Mouse (Mus musculus): ENCODE data around the gene H60b. TPM values are rescaled to one million over a fixed set of nuclear protein-coding genes. Genes with fewer than 3 reads are reported as not detected.
"Not testable (repeated sequence)": the region's sequence is repeated elsewhere in the genome, so short reads cannot be mapped to it uniquely, and the experiment has no call there.

The H60b gene
- polyA plus RNA-seq, 1 experiment from 2014 or later, result not detected

DNA sequence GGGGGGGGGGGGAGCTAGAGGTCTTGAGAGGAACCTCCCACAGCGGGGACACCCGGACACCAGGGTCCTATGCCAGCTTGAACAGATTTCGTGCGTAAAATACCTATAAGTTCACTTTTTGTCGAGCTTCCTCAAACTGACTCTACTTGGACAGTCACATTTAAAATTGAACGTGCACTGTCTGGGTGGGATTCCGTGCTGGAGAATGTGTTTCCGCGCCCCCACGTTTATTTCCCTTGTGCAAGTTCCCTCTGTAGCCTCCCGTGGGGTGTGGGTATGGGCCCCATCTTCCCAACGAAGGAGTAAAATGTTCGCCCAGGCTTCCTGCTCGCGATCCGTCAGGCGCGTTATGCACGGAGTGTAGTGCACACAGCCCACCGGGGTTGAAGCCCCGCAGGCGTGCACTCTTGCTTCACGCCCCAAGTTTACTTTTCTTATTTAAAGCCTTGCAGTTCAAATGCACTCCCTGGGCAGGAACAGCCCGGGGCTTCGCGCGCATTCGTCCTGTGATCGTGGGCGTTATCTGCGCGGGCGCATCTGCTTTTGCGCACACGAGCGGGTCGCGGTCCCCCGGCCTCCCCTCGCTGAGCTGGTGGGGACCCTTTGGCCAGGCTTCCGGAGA, 115.4 kb downstream of the H60b start:
- 1% methylated on average over 41 of the region's 41 CpGs for WGBS (ENCODE audit: insufficient replicate concordance)
- Histone ChIP-seq H3K4me2 (ENCODE audit: low read depth, low read length) (peak overlapping the region; percentile 64), H3K4me3 (ENCODE audit: low read depth, low read length) (peak overlapping the region; percentile 36; the same call in 1 of the 2 replicates), H3K27ac (ENCODE audit: low read depth) (no peak overlapping the region), H3K9me3 (ENCODE audit: low read length) (no peaks in the 10 kb centered on the region), H3K36me3 (replicated peaks; ENCODE audit: insufficient read depth, low read length) (no peaks in the 10 kb centered on the region), H3K4me1 (ENCODE audit: insufficient read depth) (peaks cover 2% of the 10 kb centered on the region; the same call in 1 of the 2 replicates), H3K9ac (replicated peaks) (no peak overlapping the region), H3K27me3 (ENCODE audit: insufficient read depth, low read length) (peaks cover 16% of the 10 kb centered on the region)
- ATAC-seq, result no peak
- TF ChIP-seq EP300 (IDR thresholded peaks at IDR 0.05; ENCODE audit: low read depth) (no peak), CTCF (IDR thresholded peaks at IDR 0.05; ENCODE audit: low read depth) (no peak)
- no peak for DNase-seq

DNA sequence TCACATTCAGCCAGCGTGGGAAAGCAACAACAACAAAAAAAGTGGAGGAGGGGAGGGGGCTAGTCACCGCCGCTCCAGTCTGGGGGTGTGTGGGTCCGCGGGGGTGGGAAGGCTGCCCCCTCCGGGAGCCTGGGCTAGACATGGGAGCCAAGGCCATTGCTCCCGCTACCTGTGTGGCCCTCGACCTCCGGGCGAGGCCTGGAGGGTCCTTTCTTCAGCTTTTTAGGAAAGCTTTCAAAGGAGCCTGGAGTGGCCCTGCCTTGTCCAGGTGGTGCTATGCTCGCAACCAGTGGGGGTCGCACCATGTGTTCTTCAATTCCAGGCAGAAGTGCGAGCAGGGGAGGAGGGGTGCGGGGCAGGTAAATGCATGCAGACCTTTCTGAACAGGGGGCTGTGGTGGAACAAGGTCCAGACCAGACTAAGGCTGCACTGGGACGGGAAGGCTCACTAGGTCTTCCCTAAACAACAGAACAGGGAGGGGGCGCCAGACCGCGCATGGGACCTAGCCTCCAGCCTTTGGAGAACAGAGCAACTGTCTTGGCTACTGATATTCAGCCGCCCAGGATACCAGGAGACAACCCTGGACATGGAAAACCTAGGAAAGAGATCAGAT, 116.2 kb downstream of the H60b start:
- ATAC-seq, result no peak
- WGBS (ENCODE audit: insufficient replicate concordance), result 11% methylated on average over 19 of the region's 19 CpGs
- no peak for DNase-seq
- Histone ChIP-seq H3K9me3 (ENCODE audit: low read length) (no peaks in the 10 kb centered on the region), H3K27me3 (ENCODE audit: insufficient read depth, low read length) (peaks cover 16% of the 10 kb centered on the region), H3K4me2 (ENCODE audit: low read depth, low read length) (peak overlapping the region; percentile 64; the same call in 1 of the 2 replicates), H3K4me3 (ENCODE audit: low read depth, low read length) (no peak overlapping the region), H3K4me1 (ENCODE audit: insufficient read depth) (peaks cover 2% of the 10 kb centered on the region; the same call in 1 of the 2 replicates), H3K27ac (ENCODE audit: low read depth) (no peak overlapping the region), H3K36me3 (replicated peaks; ENCODE audit: insufficient read depth, low read length) (no peaks in the 10 kb centered on the region), H3K9ac (replicated peaks) (no peak overlapping the region)
- TF ChIP-seq EP300 (IDR thresholded peaks at IDR 0.05; ENCODE audit: low read depth), result no peak
- no peak for TF ChIP-seq CTCF (IDR thresholded peaks at IDR 0.05; ENCODE audit: low read depth)

DNA sequence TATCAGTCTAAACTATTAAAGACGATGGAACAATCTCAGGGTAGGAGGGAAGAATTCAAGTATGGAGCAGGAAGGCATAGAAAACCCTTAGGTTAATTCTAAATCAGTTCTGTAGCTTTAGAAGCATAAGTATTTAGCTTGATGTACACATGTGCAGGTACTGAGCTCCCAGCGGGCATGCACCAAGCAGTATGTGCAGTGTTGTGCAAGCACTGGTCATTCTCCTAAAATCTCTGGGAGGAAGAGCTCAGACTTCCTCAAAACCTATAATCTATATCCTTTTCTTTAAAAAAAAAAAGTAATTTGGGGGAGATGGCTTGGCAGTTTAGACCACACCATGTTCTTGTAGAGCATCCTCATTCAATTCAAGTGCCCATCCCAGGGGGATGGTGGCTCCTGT, 120.1 kb downstream of the H60b start:
- ATAC-seq; H3K36me3 ChIP-seq (replicated peaks; ENCODE audit: insufficient read depth, low read length); DNase-seq; H3K4me3 ChIP-seq (ENCODE audit: low read depth, low read length); H3K9me3 ChIP-seq (ENCODE audit: low read length); H3K4me1 ChIP-seq (ENCODE audit: insufficient read depth); H3K4me2 ChIP-seq (ENCODE audit: low read depth, low read length); H3K27ac ChIP-seq (ENCODE audit: low read depth); H3K9ac ChIP-seq (replicated peaks): not testable (repeated sequence)
- WGBS (ENCODE audit: insufficient replicate concordance), result 76% methylated on average over 2 of the region's 2 CpGs
- peaks cover 12% of the 10 kb centered on the region for H3K27me3 ChIP-seq (ENCODE audit: insufficient read depth, low read length)

GRCm38 (mm10) chr10:22282816-22283215, 124.4 kb downstream of the H60b start:
- no peak overlapping the region for H3K27ac ChIP-seq (ENCODE audit: low read depth)

DNA sequence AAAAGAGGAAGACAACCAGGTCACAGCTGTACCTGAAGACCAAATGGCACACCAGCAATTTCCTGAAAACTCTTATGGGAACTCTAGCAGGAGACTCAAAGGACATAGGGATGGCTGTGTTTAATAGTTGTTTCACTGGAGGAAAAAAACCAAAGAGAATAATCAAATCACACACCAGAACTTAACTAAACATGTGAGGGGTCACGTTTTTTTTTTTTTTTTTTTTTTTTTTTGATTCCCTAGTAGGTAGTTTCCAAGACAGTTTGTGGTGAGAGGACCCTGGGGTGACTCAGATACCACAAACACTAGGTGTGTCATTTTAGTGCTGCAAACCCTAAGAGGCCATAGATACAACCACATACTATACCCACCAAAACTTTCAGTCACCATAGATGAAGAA, 137.3 kb downstream of the H60b start:
- Histone ChIP-seq H3K27ac (ENCODE audit: low read depth) (no peak overlapping the region), H3K9me3 (ENCODE audit: low read length) (no peaks in the 10 kb centered on the region), H3K4me1 (ENCODE audit: insufficient read depth) (no peaks in the 10 kb centered on the region), H3K4me3 (ENCODE audit: low read depth, low read length) (no peak overlapping the region), H3K27me3 (ENCODE audit: insufficient read depth, low read length) (no peaks in the 10 kb centered on the region), H3K4me2 (ENCODE audit: low read depth, low read length) (no peak overlapping the region), H3K9ac (replicated peaks) (no peak overlapping the region), H3K36me3 (replicated peaks; ENCODE audit: insufficient read depth, low read length) (no peaks in the 10 kb centered on the region)
- DNase-seq (no peak), ATAC-seq (no peak)
- TF ChIP-seq CTCF (IDR thresholded peaks at IDR 0.05; ENCODE audit: low read depth) (no peak), EP300 (IDR thresholded peaks at IDR 0.05; ENCODE audit: low read depth) (no peak)
- 15% methylated on average over 1 of the region's 1 CpGs for WGBS (ENCODE audit: insufficient replicate concordance)

More at GRCm38 (mm10) chr10:22282816-22283215, 124.4 kb downstream of the H60b start:
- Histone ChIP-seq H3K4me1 (ENCODE audit: insufficient read depth) (no peaks in the 10 kb centered on the region), H3K4me2 (ENCODE audit: low read depth, low read length) (no peak overlapping the region), H3K9me3 (ENCODE audit: low read length) (no peaks in the 10 kb centered on the region), H3K9ac (replicated peaks) (no peak overlapping the region), H3K36me3 (replicated peaks; ENCODE audit: insufficient read depth, low read length) (no peaks in the 10 kb centered on the region), H3K4me3 (ENCODE audit: low read depth, low read length) (no peak overlapping the region), H3K27me3 (ENCODE audit: insufficient read depth, low read length) (no peaks in the 10 kb centered on the region)
- DNase-seq (no peak), ATAC-seq (no peak)
- 22% methylated on average over 6 of the region's 6 CpGs for WGBS (ENCODE audit: insufficient replicate concordance)
- TF ChIP-seq EP300 (IDR thresholded peaks at IDR 0.05; ENCODE audit: low read depth) (no peak), CTCF (IDR thresholded peaks at IDR 0.05; ENCODE audit: low read depth) (no peak)

- no peaks in the 10 kb centered on the region for H3K9me3 ChIP-seq (ENCODE audit: low read length)
- DNase-seq (no peak), ATAC-seq (no peak)
- no peak overlapping the region for H3K9ac ChIP-seq (replicated peaks)
- no peak overlapping the region for H3K4me3 ChIP-seq (ENCODE audit: low read depth, low read length)
- no peak overlapping the region for H3K4me2 ChIP-seq (ENCODE audit: low read depth, low read length)
- no peak for TF ChIP-seq CTCF (IDR thresholded peaks at IDR 0.05; ENCODE audit: low read depth)
- TF ChIP-seq EP300 (IDR thresholded peaks at IDR 0.05; ENCODE audit: low read depth), result no peak
- H3K27me3 ChIP-seq (ENCODE audit: insufficient read depth, low read length), result no peaks in the 10 kb centered on the region
- H3K4me1 ChIP-seq (ENCODE audit: insufficient read depth), result no peaks in the 10 kb centered on the region
- H3K36me3 ChIP-seq (replicated peaks; ENCODE audit: insufficient read depth, low read length), result no peaks in the 10 kb centered on the region
- H3K27ac ChIP-seq (ENCODE audit: low read depth), result no peak overlapping the region
- 49% methylated on average over 5 of the region's 5 CpGs for WGBS (ENCODE audit: insufficient replicate concordance)
Measured at GRCm38 (mm10) chr10:22297033-22297762, 138.8 kb downstream of the H60b start.

Data from liver, postnatal 0 days (tissue).